Mouse (Mus musculus) midbrain, embryonic 10.5 days (tissue): ENCODE measurements around the gene Ms4a4c. TPM values are rescaled to one million over a fixed set of nuclear protein-coding genes. Genes with fewer than 3 reads are reported as not detected.

Source experiments
- polyA plus RNA-seq: library from polyadenylated mRNA; unstranded; fragments of >200 nt; fragmentation: Nextera tagmentation; extraction: Ambion mirVana; gene quantifications from 2 replicates; pipeline ENCODE4 v1.2.1, GENCODE M21; 2016

The Ms4a4c gene
- polyA plus RNA-seq, 1 experiment from 2014 or later: not detected

Other genes starting within 250 kb of the Ms4a4c start
- gene 1700025F22Rik, start 239.4 kb upstream of the Ms4a4c start, polyA plus RNA-seq: not detected in 2 replicates
- gene Ms4a13, start 208.0 kb upstream of the Ms4a4c start, polyA plus RNA-seq: not detected in 2 replicates
- gene Ms4a12, start 172.3 kb upstream of the Ms4a4c start, polyA plus RNA-seq: not detected in 2 replicates
- gene Ms4a1, start 138.5 kb upstream of the Ms4a4c start, polyA plus RNA-seq: 0.04 TPM in 1 of 2 replicates, not detected in the other
- not detected in 2 replicates for gene Ms4a5, start 120.9 kb upstream of the Ms4a4c start, polyA plus RNA-seq
- gene Ms4a14, start 90.3 kb upstream of the Ms4a4c start, polyA plus RNA-seq: not detected in 2 replicates
- gene Ms4a7, start 68.6 kb upstream of the Ms4a4c start, polyA plus RNA-seq: 0.37 and 0.89 TPM in 2 replicates
- 0.90 and 3.7 TPM in 2 replicates for gene Ms4a4a, start 29.2 kb upstream of the Ms4a4c start, polyA plus RNA-seq
- not detected in 2 replicates for gene Ms4a4b, start 38.8 kb downstream of the Ms4a4c start, polyA plus RNA-seq
- 2.0 and 2.2 TPM in 2 replicates for gene Ms4a6c, start 64.6 kb downstream of the Ms4a4c start, polyA plus RNA-seq
- gene Gm8369, start 81.2 kb downstream of the Ms4a4c start, polyA plus RNA-seq: not detected in 2 replicates
- 2.3 and 3.0 TPM in 2 replicates for gene Ms4a6b, start 111.7 kb downstream of the Ms4a4c start, polyA plus RNA-seq
- 0.31 and 0.99 TPM in 2 replicates for gene Ms4a4d, start 132.0 kb downstream of the Ms4a4c start, polyA plus RNA-seq
- gene Ms4a6d, start 200.1 kb downstream of the Ms4a4c start, polyA plus RNA-seq: 1.4 and 2.5 TPM in 2 replicates
- not detected in 2 replicates for gene Ms4a2, start 218.9 kb downstream of the Ms4a4c start, polyA plus RNA-seq
- not detected in 2 replicates for gene Ms4a3, start 236.1 kb downstream of the Ms4a4c start, polyA plus RNA-seq